Mouse (Mus musculus) limb, embryonic 12.5 days (tissue): ENCODE measurements around the gene Slc23a4. TPM values are rescaled to one million over a fixed set of nuclear protein-coding genes. Genes with fewer than 3 reads are reported as not detected.
A peak's percentile ranks its signal among the peaks of the same experiment; 100 is the strongest.

Experiments used
- ATAC-seq: fragments of 200-750 bp; cut with Nextera tagmentation; 2 replicates; pipeline ENCODE4 v1.8.0; 2017; ENCODE audit warnings: low read depth, moderate TSS enrichment; ENCODE audit not compliant: insufficient number of reproducible peaks, insufficient read depth, low FRiP score, low TSS enrichment
- H3K27ac ChIP-seq: fragments of 300-500 bp; sonication (generic); 2 replicates; pipeline ENCODE4 v1.5.1; 2016; ENCODE audit warnings: mild to moderate bottlenecking, moderate library complexity
- H3K27me3 ChIP-seq: fragments of 300-500 bp; sonication (generic); 2 replicates; pipeline ENCODE4 v1.6.1; 2016; ENCODE audit warnings: mild to moderate bottlenecking, moderate library complexity
- H3K36me3 ChIP-seq: fragments of 300-500 bp; sonication (generic); 2 replicates; pipeline ENCODE4 v1.6.1; 2016; ENCODE audit warnings: mild to moderate bottlenecking, moderate library complexity
- H3K4me1 ChIP-seq: fragments of 300-500 bp; sonication (generic); replicated peaks from 2 replicates; pipeline ENCODE4 v1.6.1; 2016
- H3K4me2 ChIP-seq: fragments of 300-500 bp; sonication (generic); 2 replicates; pipeline ENCODE4 v1.6.1; 2016; ENCODE audit warnings: mild to moderate bottlenecking, moderate library complexity
- H3K4me3 ChIP-seq: fragments of 300-500 bp; sonication (generic); replicated peaks from 2 replicates; pipeline ENCODE4 v1.5.1; 2016; ENCODE audit warnings: mild to moderate bottlenecking
- H3K9ac ChIP-seq: fragments of 300-500 bp; sonication (generic); replicated peaks from 2 replicates; pipeline ENCODE4 v1.6.1; 2016; ENCODE audit warnings: mild to moderate bottlenecking, moderate library complexity
- H3K9me3 ChIP-seq: fragments of 300-500 bp; sonication (generic); 2 replicates; pipeline ENCODE4 v1.6.1; 2016; ENCODE audit warnings: mild to moderate bottlenecking, moderate library complexity
- WGBS: fragments of 180-500 bp; shearing (Covaris S2); methylation state at CpG from one replicate; pipeline ENCODE4 v1.1.7; 2016; 5-methylcytosine and 5-hydroxymethylcytosine counted together
- polyA plus RNA-seq: library from polyadenylated mRNA; unstranded; fragments of >200 nt; fragmentation: Nextera tagmentation; extraction: Ambion mirVana; gene quantifications from 2 replicates; pipeline ENCODE4 v1.2.1, GENCODE M21; 2016

Slc23a4 gene
- polyA plus RNA-seq, 1 experiment from 2014 or later: 0.56 TPM

DNA sequence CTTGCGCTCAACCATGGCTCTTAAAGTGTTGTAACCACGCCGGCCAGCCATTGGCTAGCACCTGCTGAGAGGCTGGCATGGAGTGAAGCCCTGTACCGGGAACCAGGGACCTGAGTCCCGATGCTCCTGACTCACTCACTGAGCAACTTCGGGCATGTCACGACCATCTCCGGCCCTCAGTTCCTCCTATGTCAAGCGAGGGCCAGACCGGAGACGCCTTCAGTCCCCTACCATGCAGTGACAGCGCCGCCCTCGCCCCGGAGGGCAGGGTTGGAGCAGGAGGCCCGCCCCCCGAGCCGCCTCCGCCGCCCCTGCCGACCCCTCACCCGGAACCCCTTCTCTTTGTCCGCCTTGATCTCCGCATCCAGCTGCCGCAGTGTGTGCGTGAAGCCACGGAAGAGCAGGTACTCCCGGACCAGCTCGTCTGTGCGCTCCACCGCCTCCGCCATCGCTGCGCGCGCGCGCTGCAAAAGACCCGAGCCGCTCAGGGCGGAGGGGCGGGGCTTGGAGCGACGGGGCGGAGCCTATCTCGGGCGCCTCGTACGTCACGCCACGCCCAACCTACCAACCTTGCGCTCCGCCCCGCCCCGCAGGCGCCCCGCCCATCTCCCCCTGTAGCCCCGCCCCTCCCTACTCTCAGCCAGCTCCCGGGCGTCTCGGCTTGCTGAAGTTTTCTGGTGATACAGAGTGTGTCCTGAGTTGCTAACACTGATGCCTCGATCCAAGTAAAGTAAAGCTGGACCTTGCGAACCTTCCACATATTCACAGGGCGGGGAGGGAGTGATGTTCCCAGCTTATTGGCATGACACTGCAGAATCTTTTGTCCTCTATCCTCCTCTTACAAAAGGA is 77.6 kb downstream of the Slc23a4 start, which contains the start of gene Wdr91:
TSS of gene Wdr91 (minus strand) at position 506 of the 849 bp plus-strand sequence.
- peaks cover 26% of the 10 kb centered on the region for H3K36me3 ChIP-seq
- peak; percentile 87 for ATAC-seq
- no peaks in the 10 kb centered on the region for H3K27me3 ChIP-seq
- H3K9me3 ChIP-seq: no peaks in the 10 kb centered on the region
- under 1% methylated on average over 64 of the region's 64 CpGs for WGBS
- H3K4me1 ChIP-seq: peaks cover 8% of the 10 kb centered on the region
- H3K4me2 ChIP-seq: peak within 1 kb of the TSS; percentile 64
- H3K4me3 ChIP-seq: peak within 1 kb of the TSS; percentile 75
- H3K9ac ChIP-seq: peak within 1 kb of the TSS; percentile 60
- peak within 1 kb of the TSS; percentile 89 for H3K27ac ChIP-seq

DNA sequence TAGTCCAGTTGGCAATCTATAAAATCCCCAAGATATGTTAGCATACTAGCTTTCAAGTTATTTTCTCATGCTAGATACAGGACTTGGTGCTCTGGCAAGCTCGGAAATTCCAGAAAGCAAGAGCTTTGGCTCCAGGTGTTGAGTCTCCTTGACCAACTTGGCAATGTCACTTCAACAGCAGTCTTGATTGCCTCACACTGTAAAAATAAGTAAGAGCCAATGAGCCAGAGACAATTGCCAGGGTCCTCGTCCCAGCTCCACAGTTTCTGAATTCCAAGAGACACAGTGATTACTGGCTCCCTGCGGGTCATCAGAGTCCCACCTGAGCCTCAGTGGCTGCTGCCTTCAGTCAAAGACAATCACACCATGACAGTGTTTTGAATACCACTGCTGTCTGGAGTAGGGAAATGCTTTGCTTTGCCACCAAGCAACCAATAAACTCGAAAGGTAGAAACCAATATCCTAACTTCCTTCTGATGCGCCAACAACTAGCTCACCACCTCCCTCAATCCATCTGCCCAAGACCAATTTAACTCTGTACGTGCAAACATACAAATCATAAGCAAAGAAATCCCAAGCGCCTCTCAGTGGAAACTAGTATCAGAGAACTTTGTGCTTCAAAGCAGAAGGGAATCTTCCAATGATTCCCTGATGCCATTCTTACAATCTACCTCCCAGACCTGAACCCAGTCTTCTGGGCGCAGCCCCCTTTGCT is 78.4 kb downstream of the Slc23a4 start:
- peak overlapping the region; percentile 60; the same call in 1 of the 2 replicates for H3K9ac ChIP-seq
- H3K36me3 ChIP-seq: peaks cover 33% of the 10 kb centered on the region
- H3K4me1 ChIP-seq: peaks cover 8% of the 10 kb centered on the region
- no peaks in the 10 kb centered on the region for H3K9me3 ChIP-seq
- H3K27ac ChIP-seq: no peak overlapping the region
- ATAC-seq: no peak
- H3K27me3 ChIP-seq: no peaks in the 10 kb centered on the region
- peak overlapping the region; percentile 75 for H3K4me3 ChIP-seq
- peak overlapping the region; percentile 64 for H3K4me2 ChIP-seq
- WGBS: 52% methylated on average over 8 of the region's 8 CpGs

DNA sequence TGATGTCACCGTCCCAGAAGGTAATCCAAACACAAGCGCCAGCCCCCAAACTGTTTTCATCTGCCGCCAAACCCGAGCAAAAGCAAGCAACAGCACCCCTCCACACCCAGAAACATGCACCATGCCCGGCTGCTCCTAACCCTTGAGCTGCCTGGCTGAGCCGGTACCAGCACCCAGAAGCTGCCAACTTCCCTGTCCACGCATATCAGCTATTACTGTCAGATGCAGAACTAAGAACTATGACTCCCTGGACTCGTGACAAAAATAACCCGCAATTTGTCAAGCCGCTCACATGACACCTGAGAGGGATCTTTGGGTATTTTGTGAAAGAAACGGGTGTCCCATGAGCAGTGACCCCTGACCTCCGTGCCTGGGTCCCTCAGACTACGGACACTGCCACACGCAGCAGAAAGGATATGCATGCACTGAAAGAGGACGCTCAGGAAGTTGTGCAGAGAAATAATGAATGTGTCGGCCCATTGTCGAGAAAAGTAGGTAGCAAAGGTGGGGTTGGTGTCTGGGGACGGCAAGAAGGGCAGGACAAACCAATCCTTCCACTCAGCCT is 80.4 kb downstream of the Slc23a4 start:
- Histone ChIP-seq H3K27me3 (no peaks in the 10 kb centered on the region), H3K4me3 (no peak overlapping the region), H3K36me3 (peaks cover 48% of the 10 kb centered on the region), H3K4me2 (no peak overlapping the region), H3K9ac (no peak overlapping the region), H3K4me1 (peaks cover 8% of the 10 kb centered on the region), H3K9me3 (no peaks in the 10 kb centered on the region), H3K27ac (no peak overlapping the region)
- WGBS: 85% methylated on average over 18 of the region's 18 CpGs
- no peak for ATAC-seq

DNA sequence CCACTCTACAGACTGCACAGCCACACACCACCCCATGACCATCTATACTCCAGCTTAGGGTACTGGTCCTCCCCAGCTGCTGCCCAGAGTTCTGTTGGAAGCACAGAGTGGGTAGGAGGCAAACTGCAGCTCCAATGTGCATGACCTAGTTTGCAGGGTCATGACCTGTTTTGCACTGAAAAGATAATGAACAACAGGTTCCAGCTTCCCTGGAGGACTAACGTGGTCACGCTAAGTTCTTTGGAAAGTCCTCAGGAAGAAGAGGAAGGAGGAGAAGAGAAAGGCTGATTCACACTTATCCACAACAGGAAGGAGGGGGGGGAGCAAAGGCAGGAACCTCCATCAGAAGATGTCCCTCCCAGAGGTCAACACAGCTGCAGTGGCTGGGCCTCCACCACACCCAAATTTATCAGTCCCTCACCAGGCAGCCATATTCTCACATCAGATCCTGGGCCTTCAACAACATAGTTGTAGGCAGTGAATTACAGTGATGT is 81.0 kb downstream of the Slc23a4 start:
- 46% methylated on average over 2 of the region's 2 CpGs for WGBS
- Histone ChIP-seq H3K27me3 (no peaks in the 10 kb centered on the region), H3K27ac (no peak overlapping the region), H3K4me1 (peaks cover 8% of the 10 kb centered on the region), H3K36me3 (peaks cover 54% of the 10 kb centered on the region), H3K4me2 (no peak overlapping the region), H3K4me3 (no peak overlapping the region), H3K9me3 (no peaks in the 10 kb centered on the region), H3K9ac (no peak overlapping the region)
- ATAC-seq: no peak

DNA sequence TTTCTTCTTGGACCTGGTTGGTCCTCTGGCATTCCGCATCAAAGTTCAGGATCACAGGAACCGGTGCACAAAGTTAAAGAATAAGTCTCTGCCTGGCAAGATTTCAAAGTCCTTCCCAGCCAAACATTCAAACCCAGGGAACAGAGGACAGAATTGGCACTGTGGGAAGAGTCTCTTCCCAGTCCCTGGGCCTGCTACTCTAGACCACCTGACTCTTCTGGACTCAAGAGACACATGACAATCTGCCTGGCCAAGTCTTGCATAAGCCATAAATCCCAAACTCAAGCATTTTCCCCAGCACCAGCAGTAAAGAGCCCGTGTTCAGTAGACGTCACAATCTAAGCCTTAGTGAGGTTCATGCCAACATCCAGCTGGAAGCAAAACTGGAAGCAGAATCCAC is 81.5 kb downstream of the Slc23a4 start:
- 92% methylated on average over 4 of the region's 4 CpGs for WGBS
- Histone ChIP-seq H3K4me3 (no peak overlapping the region), H3K9me3 (no peaks in the 10 kb centered on the region), H3K27me3 (no peaks in the 10 kb centered on the region), H3K4me2 (no peak overlapping the region), H3K36me3 (peaks cover 59% of the 10 kb centered on the region), H3K27ac (no peak overlapping the region), H3K4me1 (peaks cover 8% of the 10 kb centered on the region), H3K9ac (no peak overlapping the region)
- no peak for ATAC-seq

DNA sequence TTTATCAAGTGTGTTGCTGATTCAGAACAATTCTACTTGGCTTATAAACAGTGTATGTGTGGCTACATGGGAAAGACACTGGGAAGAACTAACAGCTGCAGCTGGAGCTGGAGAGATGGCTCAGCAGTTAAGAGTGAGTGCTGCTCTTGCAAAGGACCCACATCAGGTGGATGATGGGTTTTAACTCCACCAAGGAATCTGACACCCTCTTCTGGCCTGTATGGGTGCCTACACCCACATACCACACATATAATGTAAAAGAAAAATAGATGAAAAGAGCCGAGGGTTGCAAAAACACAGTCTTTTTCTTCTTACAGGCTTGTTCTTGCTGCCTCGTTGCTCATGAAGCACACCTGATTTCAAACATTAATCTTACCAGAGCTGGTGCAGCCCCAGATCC is 82.1 kb downstream of the Slc23a4 start:
- no peaks in the 10 kb centered on the region for H3K9me3 ChIP-seq
- H3K36me3 ChIP-seq: peaks cover 63% of the 10 kb centered on the region
- H3K27ac ChIP-seq: no peak overlapping the region
- H3K4me2 ChIP-seq: no peak overlapping the region
- H3K4me1 ChIP-seq: peaks cover 8% of the 10 kb centered on the region
- H3K27me3 ChIP-seq: no peaks in the 10 kb centered on the region
- no peak for ATAC-seq
- H3K9ac ChIP-seq: no peak overlapping the region
- 74% methylated on average over 2 of the region's 2 CpGs for WGBS
- no peak overlapping the region for H3K4me3 ChIP-seq

DNA sequence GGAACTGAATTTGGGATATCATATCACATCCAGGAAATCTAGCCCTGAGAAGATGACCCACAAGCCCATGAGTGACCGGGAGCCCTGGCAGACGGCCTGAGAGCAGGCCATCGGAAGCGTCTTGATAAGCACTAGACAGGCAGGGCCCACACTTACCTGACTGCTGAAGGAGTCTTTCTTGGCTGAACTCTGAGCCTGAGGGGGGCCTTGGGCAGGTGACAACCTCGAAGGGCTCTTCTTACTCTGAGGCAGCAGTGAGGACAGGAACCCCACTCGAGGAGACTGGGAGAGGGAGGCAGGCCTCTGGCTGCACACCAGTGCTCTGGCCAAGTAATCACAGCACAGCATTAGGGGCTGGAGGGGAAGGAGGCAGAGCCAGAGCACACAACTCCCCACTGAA is 83.8 kb downstream of the Slc23a4 start:
- WGBS: 85% methylated on average over 6 of the region's 6 CpGs
- ATAC-seq: no peak
- Histone ChIP-seq H3K4me1 (no peaks in the 10 kb centered on the region), H3K36me3 (peaks cover 79% of the 10 kb centered on the region), H3K9ac (no peak overlapping the region), H3K27me3 (no peaks in the 10 kb centered on the region), H3K4me2 (no peak overlapping the region), H3K4me3 (no peak overlapping the region), H3K27ac (no peak overlapping the region), H3K9me3 (no peaks in the 10 kb centered on the region)

DNA sequence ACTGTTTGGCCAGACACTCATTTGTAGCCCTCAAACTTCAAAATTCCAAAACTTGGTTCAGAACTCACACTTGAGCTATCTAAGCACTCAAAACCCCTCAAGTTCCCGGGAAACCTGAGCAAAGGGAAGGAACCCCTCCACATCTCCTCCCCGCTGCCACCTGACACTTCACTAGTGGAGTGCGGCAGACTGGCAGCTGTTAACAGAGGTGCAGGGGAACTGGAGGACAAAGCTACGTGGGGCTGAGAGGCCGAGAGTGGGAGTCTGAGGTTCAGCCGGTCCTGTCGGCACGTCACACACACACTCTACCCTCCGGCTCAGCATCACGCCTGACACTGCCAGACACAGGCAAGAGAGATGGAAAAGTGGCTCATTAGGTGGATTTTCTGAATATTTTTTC is 84.4 kb downstream of the Slc23a4 start:
- H3K4me1 ChIP-seq: no peaks in the 10 kb centered on the region
- no peaks in the 10 kb centered on the region for H3K27me3 ChIP-seq
- no peaks in the 10 kb centered on the region for H3K9me3 ChIP-seq
- peaks cover 84% of the 10 kb centered on the region for H3K36me3 ChIP-seq
- H3K9ac ChIP-seq: no peak overlapping the region
- no peak overlapping the region for H3K4me3 ChIP-seq
- no peak overlapping the region for H3K27ac ChIP-seq
- no peak overlapping the region for H3K4me2 ChIP-seq
- 81% methylated on average over 10 of the region's 10 CpGs for WGBS
- no peak for ATAC-seq

DNA sequence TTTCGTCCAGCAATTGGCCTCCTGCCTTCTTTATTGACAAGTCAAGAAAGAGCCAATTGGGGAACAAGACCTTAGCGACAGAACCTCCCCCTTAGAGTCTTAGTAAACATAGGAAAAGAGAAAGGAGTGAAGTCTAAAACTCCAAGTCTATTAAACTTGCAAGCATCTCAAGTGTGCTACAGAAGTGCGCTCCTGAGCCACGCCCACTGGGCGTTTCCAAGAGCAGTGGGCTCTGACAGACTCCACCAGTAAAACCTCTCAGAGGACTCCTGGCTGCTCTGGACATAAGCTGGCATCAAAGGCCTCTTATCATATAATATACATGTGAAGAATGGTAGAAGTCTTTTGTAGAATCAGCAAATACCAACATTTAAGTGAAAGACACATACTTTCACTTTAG is 84.8 kb downstream of the Slc23a4 start:
- 83% methylated on average over 5 of the region's 5 CpGs for WGBS

DNA sequence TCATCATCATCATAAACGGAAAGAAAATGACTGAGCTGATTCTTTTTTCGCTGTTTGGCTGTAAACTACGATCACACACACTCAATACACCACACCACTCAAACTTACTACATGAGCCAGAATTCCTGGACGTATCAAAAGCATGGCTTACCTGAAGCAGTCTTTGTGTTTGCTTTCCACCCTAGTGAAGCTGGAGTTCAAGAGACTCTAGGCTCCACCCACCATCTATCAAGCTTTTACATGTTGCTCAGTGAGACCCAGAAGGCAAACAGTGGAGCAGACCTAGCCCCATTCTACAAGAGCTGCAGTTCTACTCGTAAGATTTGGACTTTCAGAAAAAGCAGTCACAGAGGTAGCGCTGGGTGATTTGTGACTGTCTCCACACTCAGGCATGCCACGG is 85.6 kb downstream of the Slc23a4 start:
- 91% methylated on average over 7 of the region's 7 CpGs for WGBS
- no peaks in the 10 kb centered on the region for H3K27me3 ChIP-seq
- no peaks in the 10 kb centered on the region for H3K4me1 ChIP-seq
- no peaks in the 10 kb centered on the region for H3K9me3 ChIP-seq
- no peak overlapping the region for H3K4me3 ChIP-seq
- no peak for ATAC-seq
- H3K9ac ChIP-seq: no peak overlapping the region
- H3K4me2 ChIP-seq: no peak overlapping the region
- peaks cover 88% of the 10 kb centered on the region for H3K36me3 ChIP-seq
- H3K27ac ChIP-seq: no peak overlapping the region

More for the DNA sequence above, 84.8 kb downstream of the Slc23a4 start:
- H3K27ac ChIP-seq: no peak overlapping the region
- H3K9ac ChIP-seq: no peak overlapping the region
- ATAC-seq: no peak
- no peaks in the 10 kb centered on the region for H3K27me3 ChIP-seq
- no peaks in the 10 kb centered on the region for H3K9me3 ChIP-seq
- H3K4me2 ChIP-seq: no peak overlapping the region
- H3K4me1 ChIP-seq: no peaks in the 10 kb centered on the region
- peaks cover 86% of the 10 kb centered on the region for H3K36me3 ChIP-seq
- no peak overlapping the region for H3K4me3 ChIP-seq

DNA sequence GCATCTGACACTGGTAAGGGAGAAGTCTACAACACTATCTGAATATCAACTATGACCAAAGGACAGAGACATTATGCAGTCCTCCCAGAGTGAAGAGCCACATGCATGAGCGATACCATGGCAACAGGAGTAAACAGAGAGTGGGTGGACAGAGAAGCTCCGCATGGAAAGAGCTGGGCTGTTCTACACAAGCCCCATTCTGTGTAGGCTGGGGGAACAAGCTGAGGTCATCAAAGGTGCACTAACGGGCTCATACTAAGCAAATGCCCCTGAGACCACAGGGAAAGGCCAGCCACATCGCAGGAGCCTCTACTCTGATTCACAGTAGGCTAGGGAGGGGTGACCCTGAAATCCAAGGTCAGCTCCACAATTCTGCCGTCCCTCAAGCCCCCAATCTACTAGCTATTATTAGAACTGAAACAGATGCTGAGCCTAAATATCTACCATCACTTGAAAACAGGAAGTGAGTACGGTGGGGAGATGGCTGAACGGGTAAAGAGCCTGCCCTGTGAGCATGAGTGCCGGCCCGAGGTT is 86.2 kb downstream of the Slc23a4 start:
- Histone ChIP-seq H3K36me3 (peaks cover 88% of the 10 kb centered on the region), H3K27me3 (no peaks in the 10 kb centered on the region), H3K9ac (no peak overlapping the region), H3K4me2 (no peak overlapping the region), H3K4me3 (no peak overlapping the region), H3K4me1 (no peaks in the 10 kb centered on the region), H3K27ac (no peak overlapping the region), H3K9me3 (no peaks in the 10 kb centered on the region)
- 81% methylated on average over 9 of the region's 9 CpGs for WGBS
- ATAC-seq: no peak
